Mouse (Mus musculus): ENCODE data around the gene Vac14. TPM values are rescaled to one million over a fixed set of nuclear protein-coding genes. Genes with fewer than 3 reads are reported as not detected.

Vac14 gene
- polyA plus RNA-seq, 1 experiment from 2014 or later, result 35.5 TPM

DNA sequence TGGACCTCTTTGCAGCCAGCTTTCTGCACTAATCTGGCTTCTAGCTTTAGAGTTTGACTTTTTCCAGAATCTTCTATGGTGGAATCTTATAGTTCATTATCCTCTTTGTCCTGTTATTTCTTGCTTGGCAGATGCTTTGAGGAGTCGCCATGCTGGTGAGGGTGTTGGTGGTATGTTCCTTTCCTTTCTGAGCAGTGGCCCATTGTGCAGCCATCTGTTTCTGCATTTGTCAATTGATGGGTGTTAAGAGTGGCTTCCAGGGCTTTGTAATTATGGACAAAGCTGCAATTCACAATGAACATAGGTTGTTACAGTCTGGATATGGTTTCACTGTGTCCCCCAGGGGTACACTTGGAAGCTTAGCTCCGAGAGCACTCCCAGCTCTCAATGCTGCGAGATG is 146.3 kb downstream of the Vac14 start:
- 67% methylated on average over 3 of the region's 3 CpGs for WGBS
- DNase-seq (ENCODE audit: low spot score), result no peak
- no peak for ATAC-seq (ENCODE audit: insufficient read depth, low FRiP score, low TSS enrichment)

DNA sequence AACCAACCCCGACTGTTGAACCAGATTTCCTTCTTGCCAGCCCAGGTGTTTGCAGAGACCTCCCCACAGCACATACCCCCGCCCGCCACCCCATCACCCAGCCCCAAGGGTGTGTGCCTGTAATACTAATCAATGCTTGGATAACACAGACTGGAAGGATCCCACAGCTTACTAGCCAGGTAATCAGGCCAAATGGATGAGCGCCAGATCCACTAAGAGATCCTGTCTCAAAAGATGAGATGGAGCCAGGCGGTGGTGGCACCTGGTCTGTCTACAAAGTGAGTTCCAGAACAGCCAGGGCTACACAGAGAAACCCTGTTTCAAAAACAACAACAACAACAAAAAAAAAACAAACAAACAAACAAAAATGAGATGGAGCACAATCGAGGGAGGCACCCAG is 148.9 kb downstream of the Vac14 start:
- WGBS, result 90% methylated on average over 6 of the region's 6 CpGs
- DNase-seq (ENCODE audit: low spot score) (no peak), ATAC-seq (ENCODE audit: insufficient read depth, low FRiP score, low TSS enrichment) (no peak)
- Histone ChIP-seq H3K36me3 (ENCODE audit: control insufficient read depth, insufficient read depth, low read length) (no peaks in the 10 kb centered on the region), H3K4me2 (ENCODE audit: low read depth) (no peak overlapping the region), H3K4me3 (ENCODE audit: low read depth, low read length) (no peak overlapping the region), H3K27me3 (ENCODE audit: control insufficient read depth, insufficient read depth, low read length) (no peaks in the 10 kb centered on the region), H3K9me3 (ENCODE audit: control insufficient read depth, low read length) (no peaks in the 10 kb centered on the region), H3K27ac (ENCODE audit: low read depth, low read length) (no peak overlapping the region), H3K9ac (ENCODE audit: low read length) (no peak overlapping the region), H3K4me1 (ENCODE audit: control insufficient read depth, insufficient read depth, low read length) (no peaks in the 10 kb centered on the region)

More for the DNA sequence above, 146.3 kb downstream of the Vac14 start:
- H3K27ac ChIP-seq (ENCODE audit: low read depth, low read length), result no peak overlapping the region
- H3K36me3 ChIP-seq (ENCODE audit: control insufficient read depth, insufficient read depth, low read length), result no peaks in the 10 kb centered on the region
- no peak overlapping the region for H3K9ac ChIP-seq (ENCODE audit: low read length)
- no peak overlapping the region for H3K4me3 ChIP-seq (ENCODE audit: low read depth, low read length)
- no peaks in the 10 kb centered on the region for H3K27me3 ChIP-seq (ENCODE audit: control insufficient read depth, insufficient read depth, low read length)
- no peaks in the 10 kb centered on the region for H3K9me3 ChIP-seq (ENCODE audit: control insufficient read depth, low read length)
- H3K4me1 ChIP-seq (ENCODE audit: control insufficient read depth, insufficient read depth, low read length), result no peaks in the 10 kb centered on the region
- H3K4me2 ChIP-seq (ENCODE audit: low read depth), result no peak overlapping the region

Other genes starting within 250 kb of the Vac14 start
- 18.0 and 18.3 TPM in 2 replicates for gene Mtss1l, start 102.9 kb downstream of the Vac14 start, polyA plus RNA-seq (2014; fragmentation: Nextera tagmentation; extraction: Ambion mirVana)
- not detected in 2 replicates for gene Il34, start 187.3 kb downstream of the Vac14 start, polyA plus RNA-seq (2014; fragmentation: Nextera tagmentation; extraction: Ambion mirVana)
- gene Cog4, start 228.0 kb downstream of the Vac14 start, polyA plus RNA-seq (2014; fragmentation: Nextera tagmentation; extraction: Ambion mirVana), result 71.0 and 73.5 TPM in 2 replicates
- gene Sf3b3, start 228.2 kb downstream of the Vac14 start, polyA plus RNA-seq (2014; fragmentation: Nextera tagmentation; extraction: Ambion mirVana), result 201 and 217 TPM in 2 replicates

Measured in neural tube, embryonic 11.5 days (tissue).